Mouse (Mus musculus): ENCODE results near the gene Nrxn1. TPM values are rescaled to one million over a fixed set of nuclear protein-coding genes. Genes with fewer than 3 reads are reported as not detected.
"Not testable (repeated sequence)": the region's sequence is repeated elsewhere in the genome, so short reads cannot be mapped to it uniquely, and the experiment has no call there.

Gene Nrxn1
- polyA plus RNA-seq, 1 experiment from 2014 or later, result 0.31 TPM

GRCm38 (mm10) chr17:90238517-90238916, 854.4 kb downstream of the Nrxn1 start:
- ATAC-seq (ENCODE audit: insufficient read depth), result no peak
- H3K27ac ChIP-seq (replicated peaks), result no peak overlapping the region
- no peaks in the 10 kb centered on the region for H3K36me3 ChIP-seq (replicated peaks)
- H3K9me3 ChIP-seq (replicated peaks), result no peaks in the 10 kb centered on the region
- no peak overlapping the region for H3K4me3 ChIP-seq (replicated peaks)
- WGBS (ENCODE audit: insufficient replicate concordance), result 69% methylated on average over 2 of the region's 2 CpGs
- H3K4me1 ChIP-seq (replicated peaks), result no peaks in the 10 kb centered on the region
- H3K27me3 ChIP-seq, result no peaks in the 10 kb centered on the region
- no peak overlapping the region for H3K4me2 ChIP-seq
- H3K9ac ChIP-seq, result no peak overlapping the region

GRCm38 (mm10) chr17:90235674-90236073, 857.2 kb downstream of the Nrxn1 start:
- H3K27me3 ChIP-seq; H3K27ac ChIP-seq (replicated peaks); H3K4me3 ChIP-seq (replicated peaks); H3K9ac ChIP-seq; H3K36me3 ChIP-seq (replicated peaks); ATAC-seq (ENCODE audit: insufficient read depth); H3K9me3 ChIP-seq (replicated peaks); H3K4me1 ChIP-seq (replicated peaks); H3K4me2 ChIP-seq: not testable (repeated sequence)
- WGBS (ENCODE audit: insufficient replicate concordance), result 41% methylated on average over 1 of the region's 1 CpGs

- no peak overlapping the region for H3K4me3 ChIP-seq (replicated peaks)
- no peak overlapping the region for H3K4me2 ChIP-seq
- no peak for ATAC-seq (ENCODE audit: insufficient read depth)
- H3K4me1 ChIP-seq (replicated peaks), result no peaks in the 10 kb centered on the region
- H3K27ac ChIP-seq (replicated peaks), result no peak overlapping the region
- no peaks in the 10 kb centered on the region for H3K9me3 ChIP-seq (replicated peaks)
- no peaks in the 10 kb centered on the region for H3K27me3 ChIP-seq
- H3K9ac ChIP-seq, result no peak overlapping the region
- 38% methylated on average over 2 of the region's 2 CpGs for WGBS (ENCODE audit: insufficient replicate concordance)
- H3K36me3 ChIP-seq (replicated peaks), result no peaks in the 10 kb centered on the region
Observed at GRCm38 (mm10) chr17:90234806-90235205, 858.1 kb downstream of the Nrxn1 start.

GRCm38 (mm10) chr17:90208547-90208946, 884.3 kb downstream of the Nrxn1 start:
- Histone ChIP-seq H3K4me3 (replicated peaks) (no peak overlapping the region), H3K9ac (no peak overlapping the region), H3K9me3 (replicated peaks) (no peaks in the 10 kb centered on the region), H3K4me2 (no peak overlapping the region), H3K36me3 (replicated peaks) (no peaks in the 10 kb centered on the region), H3K27me3 (no peaks in the 10 kb centered on the region), H3K4me1 (replicated peaks) (no peaks in the 10 kb centered on the region), H3K27ac (replicated peaks) (no peak overlapping the region)
- ATAC-seq (ENCODE audit: insufficient read depth), result no peak

GRCm38 (mm10) chr17:90207617-90208016, 885.3 kb downstream of the Nrxn1 start:
- Histone ChIP-seq H3K4me1 (replicated peaks) (no peaks in the 10 kb centered on the region), H3K27ac (replicated peaks) (no peak overlapping the region), H3K36me3 (replicated peaks) (no peaks in the 10 kb centered on the region), H3K9ac (no peak overlapping the region), H3K9me3 (replicated peaks) (no peaks in the 10 kb centered on the region), H3K4me3 (replicated peaks) (no peak overlapping the region), H3K4me2 (no peak overlapping the region), H3K27me3 (no peaks in the 10 kb centered on the region)
- no peak for ATAC-seq (ENCODE audit: insufficient read depth)
- 57% methylated on average over 5 of the region's 5 CpGs for WGBS (ENCODE audit: insufficient replicate concordance)

- ATAC-seq (ENCODE audit: insufficient read depth), result no peak
- H3K4me3 ChIP-seq (replicated peaks), result no peak overlapping the region
Observed at GRCm38 (mm10) chr17:90203993-90204392, 888.9 kb downstream of the Nrxn1 start.

GRCm38 (mm10) chr17:90202785-90203184, 890.1 kb downstream of the Nrxn1 start:
- H3K4me1 ChIP-seq (replicated peaks), result no peaks in the 10 kb centered on the region
- H3K27me3 ChIP-seq, result no peaks in the 10 kb centered on the region
- WGBS (ENCODE audit: insufficient replicate concordance), result 62% methylated on average over 2 of the region's 2 CpGs
- no peak overlapping the region for H3K9ac ChIP-seq
- no peaks in the 10 kb centered on the region for H3K36me3 ChIP-seq (replicated peaks)
- ATAC-seq (ENCODE audit: insufficient read depth), result no peak
- H3K4me2 ChIP-seq, result no peak overlapping the region
- H3K4me3 ChIP-seq (replicated peaks), result no peak overlapping the region
- H3K27ac ChIP-seq (replicated peaks), result no peak overlapping the region
- H3K9me3 ChIP-seq (replicated peaks), result no peaks in the 10 kb centered on the region

More at GRCm38 (mm10) chr17:90203993-90204392, 888.9 kb downstream of the Nrxn1 start:
- Histone ChIP-seq H3K27me3 (no peaks in the 10 kb centered on the region), H3K9ac (no peak overlapping the region), H3K4me1 (replicated peaks) (no peaks in the 10 kb centered on the region), H3K36me3 (replicated peaks) (no peaks in the 10 kb centered on the region), H3K4me2 (no peak overlapping the region), H3K27ac (replicated peaks) (no peak overlapping the region), H3K9me3 (replicated peaks) (no peaks in the 10 kb centered on the region)

GRCm38 (mm10) chr17:90196772-90197171, 896.1 kb downstream of the Nrxn1 start:
- no peaks in the 10 kb centered on the region for H3K27me3 ChIP-seq
- H3K4me3 ChIP-seq (replicated peaks), result no peak overlapping the region
- H3K36me3 ChIP-seq (replicated peaks), result no peaks in the 10 kb centered on the region
- no peak for ATAC-seq (ENCODE audit: insufficient read depth)
- WGBS (ENCODE audit: insufficient replicate concordance), result 14% methylated on average over 1 of the region's 1 CpGs
- H3K4me1 ChIP-seq (replicated peaks), result no peaks in the 10 kb centered on the region
- H3K4me2 ChIP-seq, result no peak overlapping the region
- H3K9ac ChIP-seq, result no peak overlapping the region
- no peak overlapping the region for H3K27ac ChIP-seq (replicated peaks)
- no peaks in the 10 kb centered on the region for H3K9me3 ChIP-seq (replicated peaks)

GRCm38 (mm10) chr17:90141602-90142001, 951.3 kb downstream of the Nrxn1 start:
- H3K4me3 ChIP-seq (replicated peaks), result no peak overlapping the region
- no peak overlapping the region for H3K4me2 ChIP-seq
- no peaks in the 10 kb centered on the region for H3K9me3 ChIP-seq (replicated peaks)
- H3K27me3 ChIP-seq, result no peaks in the 10 kb centered on the region
- 22% methylated on average over 4 of the region's 4 CpGs for WGBS (ENCODE audit: insufficient replicate concordance)
- H3K27ac ChIP-seq (replicated peaks), result no peak overlapping the region
- H3K9ac ChIP-seq, result no peak overlapping the region
- H3K4me1 ChIP-seq (replicated peaks), result no peaks in the 10 kb centered on the region
- no peak for ATAC-seq (ENCODE audit: insufficient read depth)
- no peaks in the 10 kb centered on the region for H3K36me3 ChIP-seq (replicated peaks)

GRCm38 (mm10) chr17:90130836-90131235, 962.0 kb downstream of the Nrxn1 start:
- no peaks in the 10 kb centered on the region for H3K4me1 ChIP-seq (replicated peaks)
- ATAC-seq (ENCODE audit: insufficient read depth), result no peak
- no peak overlapping the region for H3K4me3 ChIP-seq (replicated peaks)
- H3K4me2 ChIP-seq, result no peak overlapping the region
- no peaks in the 10 kb centered on the region for H3K27me3 ChIP-seq
- H3K27ac ChIP-seq (replicated peaks), result no peak overlapping the region
- H3K9me3 ChIP-seq (replicated peaks), result no peaks in the 10 kb centered on the region
- 54% methylated on average over 12 of the region's 12 CpGs for WGBS (ENCODE audit: insufficient replicate concordance)
- H3K36me3 ChIP-seq (replicated peaks), result no peaks in the 10 kb centered on the region
- no peak overlapping the region for H3K9ac ChIP-seq

- no peaks in the 10 kb centered on the region for H3K36me3 ChIP-seq (replicated peaks)
- no peak overlapping the region for H3K4me2 ChIP-seq
- no peaks in the 10 kb centered on the region for H3K9me3 ChIP-seq (replicated peaks)
- WGBS (ENCODE audit: insufficient replicate concordance), result 65% methylated on average over 2 of the region's 2 CpGs
- H3K9ac ChIP-seq, result no peak overlapping the region
- no peaks in the 10 kb centered on the region for H3K4me1 ChIP-seq (replicated peaks)
- no peak for ATAC-seq (ENCODE audit: insufficient read depth)
- no peak overlapping the region for H3K27ac ChIP-seq (replicated peaks)
- no peak overlapping the region for H3K4me3 ChIP-seq (replicated peaks)
- H3K27me3 ChIP-seq, result no peaks in the 10 kb centered on the region
Observed at GRCm38 (mm10) chr17:90129183-90129582, 963.7 kb downstream of the Nrxn1 start.

- 54% methylated on average over 1 of the region's 1 CpGs for WGBS (ENCODE audit: insufficient replicate concordance)
- H3K27me3 ChIP-seq, result no peaks in the 10 kb centered on the region
- no peaks in the 10 kb centered on the region for H3K36me3 ChIP-seq (replicated peaks)
- H3K4me2 ChIP-seq, result no peak overlapping the region
- no peak overlapping the region for H3K27ac ChIP-seq (replicated peaks)
- H3K9ac ChIP-seq, result no peak overlapping the region
- H3K4me3 ChIP-seq (replicated peaks), result no peak overlapping the region
- H3K4me1 ChIP-seq (replicated peaks), result no peaks in the 10 kb centered on the region
- no peaks in the 10 kb centered on the region for H3K9me3 ChIP-seq (replicated peaks)
- ATAC-seq (ENCODE audit: insufficient read depth), result no peak
Observed at GRCm38 (mm10) chr17:90127561-90127960, 965.3 kb downstream of the Nrxn1 start.
